Mouse (Mus musculus) kidney, postnatal 0 days (tissue): ENCODE data around the gene 4930402H24Rik. TPM values are rescaled to one million over a fixed set of nuclear protein-coding genes. Genes with fewer than 3 reads are reported as not detected.

ENCODE experiments used
- ATAC-seq: fragments of 200-750 bp; cut with Nextera tagmentation; replicated peaks from 2 replicates; pipeline ENCODE4 v1.8.0; 2017; ENCODE audit warnings: low read depth, moderate number of reproducible peaks, moderate TSS enrichment, moderate library complexity; ENCODE audit not compliant: low FRiP score
- DNase-seq: peaks from one replicate; pipeline ENCODE4 v3.0.0-alpha.2; 2016; ENCODE audit warnings: low spot score
- H3K27ac ChIP-seq: fragments of 300-500 bp; sonication (generic); 2 replicates; pipeline ENCODE4 v1.5.1; 2014; ENCODE audit warnings: mild to moderate bottlenecking
- H3K27me3 ChIP-seq: fragments of 300-500 bp; sonication (generic); 2 replicates; pipeline ENCODE4 v1.6.1; 2014; ENCODE audit warnings: low read length, mixed read lengths; ENCODE audit not compliant: insufficient read depth
- H3K36me3 ChIP-seq: fragments of 300-500 bp; sonication (generic); 2 replicates; pipeline ENCODE4 v1.6.1; 2014; ENCODE audit warnings: low read length, mixed read lengths; ENCODE audit not compliant: insufficient read depth
- H3K4me1 ChIP-seq: fragments of 300-500 bp; sonication (generic); replicated peaks from 2 replicates; pipeline ENCODE4 v1.6.1; 2014; ENCODE audit warnings: antibody characterized with exemption, low read length, mixed read lengths; ENCODE audit not compliant: insufficient read depth
- H3K4me2 ChIP-seq: fragments of 300-500 bp; sonication (generic); 2 replicates; pipeline ENCODE4 v1.6.1; 2014; ENCODE audit warnings: mild to moderate bottlenecking, low read length, moderate library complexity, mixed read lengths
- H3K4me3 ChIP-seq: fragments of 300-500 bp; sonication (generic); replicated peaks from 2 replicates; pipeline ENCODE4 v1.5.1; 2014; ENCODE audit warnings: low read depth, low read length
- H3K9ac ChIP-seq: fragments of 300-500 bp; sonication (generic); 2 replicates; pipeline ENCODE4 v1.6.1; 2014; ENCODE audit warnings: low read depth, low read length
- H3K9me3 ChIP-seq: fragments of 300-500 bp; sonication (generic); replicated peaks from 2 replicates; pipeline ENCODE4 v1.6.1; 2016; ENCODE audit warnings: low read length, inconsistent platforms, mixed read lengths
- CTCF ChIP-seq: IDR thresholded peaks from 2 replicates; pipeline ENCODE4 v1.5.1; 2016; ENCODE audit warnings: antibody characterized with exemption, low read depth, mild to moderate bottlenecking, moderate library complexity
- WGBS: fragments of 180-500 bp; shearing (Covaris S2); extraction: QIAGEN DNeasy Blood & Tissue Kit; methylation state at CpG from one replicate; pipeline ENCODE4 v1.1.7; 2014; 5-methylcytosine and 5-hydroxymethylcytosine counted together
- polyA plus RNA-seq: library from polyadenylated mRNA; unstranded; fragments of >200 nt; fragmentation: Nextera tagmentation; extraction: Ambion mirVana; gene quantifications from 2 replicates; pipeline ENCODE4 v1.2.1, GENCODE M21; 2015

Gene 4930402H24Rik
- polyA plus RNA-seq, 1 experiment from 2014 or later = 19.2 TPM

DNA sequence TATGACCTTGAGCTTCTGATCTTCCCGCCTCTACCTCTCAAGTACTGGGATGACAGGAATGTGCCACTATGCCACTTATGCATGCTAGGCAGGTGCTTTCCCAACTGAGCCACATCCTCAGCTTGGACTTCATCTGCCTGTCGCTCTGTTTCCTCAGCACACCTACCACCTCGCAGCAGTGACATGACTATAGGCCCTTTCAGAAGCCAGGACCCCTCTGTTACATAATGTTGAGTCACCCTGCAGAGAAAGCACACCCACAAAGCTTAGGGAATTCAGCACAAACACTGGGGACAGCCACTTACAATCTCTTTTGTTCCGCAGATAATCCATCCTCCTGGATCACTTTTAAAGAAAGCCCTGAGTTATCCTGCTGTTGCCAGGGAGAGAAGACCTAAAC is 166.1 kb downstream of the 4930402H24Rik start:
- no peak for TF ChIP-seq CTCF
- ATAC-seq (no peak), DNase-seq (no peak)
- Histone ChIP-seq H3K4me1 (no peaks in the 10 kb centered on the region), H3K27ac (no peak overlapping the region), H3K9ac (no peak overlapping the region), H3K4me3 (no peak overlapping the region), H3K4me2 (no peak overlapping the region), H3K36me3 (peaks cover 55% of the 10 kb centered on the region), H3K9me3 (no peaks in the 10 kb centered on the region; the same call in 1 of the 2 replicates), H3K27me3 (no peaks in the 10 kb centered on the region)
- WGBS = 82% methylated on average over 4 of the region's 4 CpGs

DNA sequence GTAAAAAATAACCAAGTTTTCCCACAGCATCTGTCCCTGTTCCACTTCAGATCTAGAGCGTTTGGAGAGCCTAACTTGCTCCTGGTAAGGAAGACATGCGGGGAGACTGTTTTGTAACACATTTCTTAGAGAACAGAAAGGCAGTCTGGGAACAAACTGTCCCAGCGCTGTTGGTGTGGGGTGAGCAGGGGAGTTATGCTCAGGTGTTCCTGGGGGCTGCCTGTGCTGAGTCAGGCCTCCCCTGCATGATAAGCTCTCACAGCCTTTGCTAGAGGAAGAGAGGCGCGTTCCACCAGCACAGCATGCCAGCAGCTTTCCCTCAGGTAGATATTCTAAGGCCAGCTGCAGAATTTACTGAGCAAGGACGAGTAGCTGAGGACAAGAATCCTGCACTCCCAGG is 168.2 kb downstream of the 4930402H24Rik start:
- H3K9me3 ChIP-seq = no peaks in the 10 kb centered on the region
- no peak for ATAC-seq
- no peak overlapping the region for H3K9ac ChIP-seq
- TF ChIP-seq CTCF = no peak
- H3K27me3 ChIP-seq = no peaks in the 10 kb centered on the region
- no peak overlapping the region for H3K4me2 ChIP-seq
- peaks cover 55% of the 10 kb centered on the region for H3K36me3 ChIP-seq
- no peak overlapping the region for H3K4me3 ChIP-seq
- WGBS = 78% methylated on average over 6 of the region's 6 CpGs
- H3K27ac ChIP-seq = no peak overlapping the region
- DNase-seq = no peak
- H3K4me1 ChIP-seq = no peaks in the 10 kb centered on the region

DNA sequence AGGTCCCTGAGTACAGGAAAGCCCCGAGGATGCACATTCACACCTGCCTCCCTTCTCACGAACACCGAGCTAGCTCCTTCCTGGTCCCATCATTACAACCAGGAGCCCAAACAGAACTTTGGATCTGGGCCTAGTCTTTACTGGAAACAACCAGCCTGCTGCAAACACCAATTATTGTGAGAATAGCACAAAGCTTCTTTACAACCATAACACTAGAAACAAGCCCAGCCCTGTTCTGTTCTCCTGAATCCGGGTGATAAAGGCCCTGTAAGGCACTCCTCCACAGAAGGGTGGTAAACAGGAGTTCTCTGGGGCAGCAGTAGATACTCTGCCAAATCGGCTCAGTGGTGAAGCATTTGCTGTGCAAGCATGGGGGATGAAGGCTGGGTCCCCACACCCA is 170.9 kb downstream of the 4930402H24Rik start:
- Histone ChIP-seq H3K27me3 (no peaks in the 10 kb centered on the region), H3K4me3 (no peak overlapping the region), H3K4me2 (no peak overlapping the region), H3K36me3 (peaks cover 46% of the 10 kb centered on the region), H3K9me3 (no peaks in the 10 kb centered on the region), H3K27ac (no peak overlapping the region), H3K9ac (no peak overlapping the region), H3K4me1 (no peaks in the 10 kb centered on the region)
- ATAC-seq (no peak), DNase-seq (no peak)
- TF ChIP-seq CTCF = no peak
- 71% methylated on average over 5 of the region's 5 CpGs for WGBS

DNA sequence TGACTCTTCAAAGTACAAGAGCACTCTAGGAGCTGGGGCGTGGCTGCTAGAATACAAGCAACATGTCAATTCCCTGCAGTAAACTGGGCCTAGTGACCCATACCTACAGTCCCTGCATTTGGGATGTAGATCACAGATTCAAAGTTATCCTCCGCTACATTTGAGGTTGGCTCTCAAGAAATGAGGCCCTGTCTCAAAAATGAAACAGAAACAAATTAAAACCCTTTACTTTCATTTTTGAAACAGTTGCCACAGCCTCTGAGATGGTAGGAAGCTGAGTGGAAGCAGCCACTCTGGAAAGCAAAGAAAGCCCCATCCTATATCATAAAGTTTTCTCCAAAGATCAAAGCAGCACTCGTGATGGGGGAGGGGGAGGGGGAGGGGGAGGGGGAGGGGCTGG is 172.8 kb downstream of the 4930402H24Rik start:
- Histone ChIP-seq H3K27ac (no peak overlapping the region), H3K9me3 (no peaks in the 10 kb centered on the region), H3K27me3 (no peaks in the 10 kb centered on the region), H3K4me2 (no peak overlapping the region), H3K36me3 (peaks cover 50% of the 10 kb centered on the region), H3K4me1 (no peaks in the 10 kb centered on the region), H3K9ac (no peak overlapping the region), H3K4me3 (no peak overlapping the region)
- no peak for TF ChIP-seq CTCF
- DNase-seq (no peak), ATAC-seq (no peak)
- WGBS = 98% methylated on average over 2 of the region's 3 CpGs

DNA sequence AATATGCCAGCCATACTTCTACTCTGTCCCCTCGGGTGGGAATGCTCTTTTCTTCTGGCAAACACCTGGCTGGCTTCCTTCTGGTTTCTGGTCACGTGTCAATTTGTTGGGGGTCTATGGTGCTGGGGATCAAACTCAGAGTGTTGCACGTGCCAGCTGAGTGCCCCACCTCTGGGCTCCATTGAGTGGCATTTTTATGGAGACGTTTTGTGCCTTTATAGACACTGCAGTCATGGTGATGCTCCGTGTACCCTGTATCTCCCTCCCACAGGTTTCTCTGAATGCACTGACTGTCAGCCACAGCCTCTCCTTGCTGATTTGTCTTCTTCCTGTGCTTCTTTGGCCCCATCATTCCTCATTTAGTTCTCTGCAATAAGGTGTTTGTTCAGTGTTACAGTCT is 174.4 kb downstream of the 4930402H24Rik start:
- Histone ChIP-seq H3K4me2 (no peak overlapping the region), H3K27me3 (no peaks in the 10 kb centered on the region), H3K4me3 (no peak overlapping the region), H3K36me3 (peaks cover 52% of the 10 kb centered on the region), H3K9ac (no peak overlapping the region), H3K9me3 (no peaks in the 10 kb centered on the region), H3K4me1 (no peaks in the 10 kb centered on the region), H3K27ac (no peak overlapping the region)
- ATAC-seq = peak; percentile 59
- DNase-seq = no peak
- 29% methylated on average over 5 of the region's 5 CpGs for WGBS
- TF ChIP-seq CTCF = no peak

DNA sequence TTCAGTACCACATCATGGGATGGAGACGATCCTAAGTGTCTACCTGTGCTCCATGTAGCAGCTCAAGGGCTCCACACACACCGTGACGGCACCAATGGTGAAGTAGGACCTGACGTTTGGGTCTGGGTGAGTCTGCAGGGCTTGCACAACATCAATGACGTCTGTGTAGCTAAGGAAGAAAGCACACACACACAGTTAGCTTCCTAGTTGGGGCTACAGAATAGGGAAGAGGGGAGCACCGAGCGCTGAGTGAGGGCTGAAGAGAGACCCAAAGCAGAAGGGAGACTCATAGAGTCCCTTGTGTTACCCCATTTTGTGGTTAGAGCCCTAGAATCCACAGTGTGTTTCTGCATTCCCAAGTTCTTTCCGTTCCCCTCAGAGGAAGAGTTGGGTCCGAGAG is 175.5 kb downstream of the 4930402H24Rik start:
- TF ChIP-seq CTCF = no peak
- no peak overlapping the region for H3K4me3 ChIP-seq
- peaks cover 52% of the 10 kb centered on the region for H3K36me3 ChIP-seq
- no peaks in the 10 kb centered on the region for H3K27me3 ChIP-seq
- WGBS = 80% methylated on average over 9 of the region's 9 CpGs
- H3K9ac ChIP-seq = no peak overlapping the region
- no peaks in the 10 kb centered on the region for H3K9me3 ChIP-seq
- DNase-seq = no peak
- H3K4me1 ChIP-seq = no peaks in the 10 kb centered on the region
- ATAC-seq = no peak
- no peak overlapping the region for H3K4me2 ChIP-seq
- no peak overlapping the region for H3K27ac ChIP-seq

DNA sequence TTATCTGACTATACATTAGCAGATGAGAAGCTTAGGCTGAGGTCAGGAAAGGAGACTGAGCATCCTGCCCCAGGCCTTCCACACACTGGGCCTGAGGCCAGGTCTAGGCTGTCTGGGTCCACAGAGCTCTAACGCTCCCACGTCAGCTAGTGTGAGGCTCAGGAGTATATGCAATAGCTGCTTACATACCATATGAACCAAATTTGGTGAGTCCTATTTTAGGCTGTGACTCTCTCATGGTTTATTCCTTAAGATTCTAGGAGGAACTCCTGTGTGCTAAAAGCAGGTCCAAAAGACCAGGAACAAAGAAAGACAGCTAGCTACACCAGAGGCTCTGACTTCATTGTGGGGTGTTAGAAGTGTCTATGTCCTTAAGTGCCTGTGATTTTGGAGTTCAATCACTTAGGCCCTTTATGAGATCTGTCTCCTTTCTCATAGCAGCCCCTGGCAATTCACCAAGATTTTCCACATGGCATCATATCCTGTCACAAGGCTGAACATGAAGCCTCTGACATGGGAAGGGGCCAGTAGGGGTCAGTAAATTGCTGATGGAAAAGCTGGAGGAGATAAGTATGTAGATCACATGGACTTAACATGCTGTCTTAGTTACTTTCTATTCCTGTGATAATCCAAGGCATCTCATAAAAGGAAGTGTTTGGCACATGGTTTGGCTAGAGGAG is 177.2 kb downstream of the 4930402H24Rik start:
- ATAC-seq (no peak), DNase-seq (no peak)
- peaks cover 54% of the 10 kb centered on the region for H3K36me3 ChIP-seq
- no peak overlapping the region for H3K9ac ChIP-seq
- H3K4me1 ChIP-seq = no peaks in the 10 kb centered on the region
- WGBS = 97% methylated on average over 2 of the region's 2 CpGs
- TF ChIP-seq CTCF = no peak
- no peak overlapping the region for H3K4me3 ChIP-seq
- H3K27ac ChIP-seq = no peak overlapping the region
- H3K27me3 ChIP-seq = no peaks in the 10 kb centered on the region
- no peak overlapping the region for H3K4me2 ChIP-seq
- H3K9me3 ChIP-seq = no peaks in the 10 kb centered on the region
